Mouse (Mus musculus): Measurements from ENCODE around the gene Crct1. TPM values are rescaled to one million over a fixed set of nuclear protein-coding genes. Genes with fewer than 3 reads are reported as not detected.

Gene Crct1
- 3.1 and 3.9 TPM in 2 replicates for polyA plus RNA-seq (2012; rRNA removed)

DNA sequence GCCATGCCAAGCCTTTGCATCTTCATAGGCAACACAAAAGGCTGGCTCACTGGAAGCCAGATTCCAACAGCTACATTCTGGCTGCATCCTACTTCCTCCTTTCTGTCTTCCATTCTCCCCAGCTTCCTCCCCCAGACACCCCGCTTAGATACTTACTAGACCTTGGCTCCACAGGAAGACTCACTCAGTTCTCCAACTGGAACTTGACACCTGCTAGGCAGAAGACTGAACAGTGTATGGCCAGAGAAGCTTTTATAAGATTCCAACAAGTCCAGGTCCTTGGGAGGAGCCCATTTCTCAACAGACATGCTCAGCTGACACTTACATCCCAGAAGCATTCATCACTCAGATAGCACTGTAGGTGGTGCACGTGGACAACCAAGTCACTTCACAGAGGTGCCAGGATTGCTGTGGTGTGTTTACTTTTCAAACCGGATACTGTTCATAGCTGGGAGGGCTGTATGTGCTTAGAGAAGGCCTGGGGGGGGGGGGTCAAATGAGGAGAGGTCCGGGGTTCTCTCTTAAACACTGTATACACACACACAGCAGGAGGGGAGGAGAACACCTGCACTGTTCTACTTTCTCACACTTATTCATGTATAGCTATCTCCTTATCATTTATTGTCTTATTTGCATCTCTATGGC, at the start of gene Crct1:
TSS of gene Crct1 (minus strand) at position 228 of the 645 bp plus-strand sequence.
- no peaks in the 10 kb centered on the region for H3K4me1 ChIP-seq (replicated peaks; ENCODE audit: control insufficient read depth, insufficient read depth, low read length)
- 49% methylated on average over 4 of the region's 4 CpGs for WGBS
- H3K4me3 ChIP-seq (ENCODE audit: control insufficient read depth, insufficient read depth, low read length), result no peak within 1 kb of the TSS
- no peaks in the 10 kb centered on the region for H3K36me3 ChIP-seq (ENCODE audit: control insufficient read depth, insufficient read depth, low read length)
- TF ChIP-seq CTCF (IDR thresholded peaks at IDR 0.05; ENCODE audit: borderline replicate concordance, control insufficient read depth, extremely low read depth, insufficient read depth, low read length, poor library complexity) (no peak), POLR2A (IDR thresholded peaks at IDR 0.05; ENCODE audit: control insufficient read depth, extremely low read depth, insufficient read depth, low read length, poor library complexity) (no peak)
- H3K27me3 ChIP-seq (ENCODE audit: control insufficient read depth, insufficient read depth, low read length), result no peaks in the 10 kb centered on the region; the same call in 1 of the 2 replicates
- no peak for DNase-seq
- H3K27ac ChIP-seq (ENCODE audit: control insufficient read depth, insufficient read depth, low read length), result no peak within 1 kb of the TSS

DNA sequence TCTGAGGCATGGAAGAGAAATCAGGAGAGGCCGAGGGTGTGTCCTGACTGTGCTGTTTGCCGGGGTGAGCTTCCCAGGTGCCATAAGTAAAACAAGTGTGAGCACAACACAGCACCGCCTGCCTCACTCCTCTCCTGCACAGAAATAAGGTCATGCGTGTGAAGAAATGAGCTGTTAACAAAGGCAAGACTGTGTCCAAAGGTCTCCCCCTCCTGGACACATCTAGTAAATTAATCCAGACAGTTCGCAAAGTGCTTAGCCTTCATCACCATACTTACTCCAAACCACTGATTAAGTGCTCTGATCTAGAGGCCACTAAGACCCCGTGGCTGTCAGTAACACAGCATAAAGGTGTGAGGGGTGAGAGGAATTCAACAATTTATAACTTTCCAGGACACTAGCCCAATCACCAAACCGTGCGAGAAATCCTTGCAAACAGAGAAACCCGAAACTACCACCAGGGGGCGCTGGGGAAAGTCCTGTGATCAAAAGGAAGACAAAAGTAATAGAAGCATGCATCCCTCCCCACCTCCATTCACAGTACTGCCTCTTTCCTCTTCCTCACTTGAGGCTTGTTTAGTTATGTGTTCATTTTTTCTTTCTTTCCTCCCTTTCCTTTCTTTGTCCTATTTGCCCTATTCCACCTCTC, 37.5 kb upstream of the Crct1 start:
- no peak for DNase-seq
- TF ChIP-seq CTCF (IDR thresholded peaks at IDR 0.05; ENCODE audit: borderline replicate concordance, control insufficient read depth, extremely low read depth, insufficient read depth, low read length, poor library complexity), result no peak
- TF ChIP-seq POLR2A (IDR thresholded peaks at IDR 0.05; ENCODE audit: control insufficient read depth, extremely low read depth, insufficient read depth, low read length, poor library complexity), result no peak
- no peak overlapping the region for H3K27ac ChIP-seq (ENCODE audit: control insufficient read depth, insufficient read depth, low read length)
- H3K27me3 ChIP-seq (ENCODE audit: control insufficient read depth, insufficient read depth, low read length), result no peaks in the 10 kb centered on the region
- 71% methylated on average over 10 of the region's 10 CpGs for WGBS
- H3K4me3 ChIP-seq (ENCODE audit: control insufficient read depth, insufficient read depth, low read length), result no peak overlapping the region
- H3K36me3 ChIP-seq (ENCODE audit: control insufficient read depth, insufficient read depth, low read length), result no peaks in the 10 kb centered on the region
- no peaks in the 10 kb centered on the region for H3K4me1 ChIP-seq (replicated peaks; ENCODE audit: control insufficient read depth, insufficient read depth, low read length)

DNA sequence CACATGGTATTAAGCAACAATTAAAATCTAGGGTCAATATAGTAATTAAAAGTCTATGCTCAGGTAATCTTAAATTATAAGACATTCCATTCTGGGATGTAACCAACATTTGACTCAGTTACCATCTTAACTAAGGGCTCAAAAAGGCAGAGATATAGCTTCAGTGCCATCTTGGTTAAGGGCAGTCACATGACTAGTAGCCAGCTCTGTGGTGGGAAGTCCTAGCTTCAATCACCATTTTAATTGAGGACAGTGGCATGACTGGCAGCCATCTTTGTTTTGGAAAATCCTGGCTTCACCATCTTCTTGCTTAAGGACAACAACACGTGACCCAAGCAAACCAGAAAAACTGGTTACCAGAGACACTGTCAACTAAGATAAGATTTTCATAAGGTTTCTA, 34.7 kb upstream of the Crct1 start:
- no peaks in the 10 kb centered on the region for H3K36me3 ChIP-seq (ENCODE audit: control insufficient read depth, insufficient read depth, low read length)
- TF ChIP-seq CTCF (IDR thresholded peaks at IDR 0.05; ENCODE audit: borderline replicate concordance, control insufficient read depth, extremely low read depth, insufficient read depth, low read length, poor library complexity) (no peak), POLR2A (IDR thresholded peaks at IDR 0.05; ENCODE audit: control insufficient read depth, extremely low read depth, insufficient read depth, low read length, poor library complexity) (no peak)
- WGBS, result 90% methylated on average over 1 of the region's 1 CpGs
- no peaks in the 10 kb centered on the region for H3K27me3 ChIP-seq (ENCODE audit: control insufficient read depth, insufficient read depth, low read length)
- H3K27ac ChIP-seq (ENCODE audit: control insufficient read depth, insufficient read depth, low read length), result no peak overlapping the region
- H3K4me1 ChIP-seq (replicated peaks; ENCODE audit: control insufficient read depth, insufficient read depth, low read length), result no peaks in the 10 kb centered on the region
- H3K4me3 ChIP-seq (ENCODE audit: control insufficient read depth, insufficient read depth, low read length), result no peak overlapping the region
- DNase-seq, result no peak

DNA sequence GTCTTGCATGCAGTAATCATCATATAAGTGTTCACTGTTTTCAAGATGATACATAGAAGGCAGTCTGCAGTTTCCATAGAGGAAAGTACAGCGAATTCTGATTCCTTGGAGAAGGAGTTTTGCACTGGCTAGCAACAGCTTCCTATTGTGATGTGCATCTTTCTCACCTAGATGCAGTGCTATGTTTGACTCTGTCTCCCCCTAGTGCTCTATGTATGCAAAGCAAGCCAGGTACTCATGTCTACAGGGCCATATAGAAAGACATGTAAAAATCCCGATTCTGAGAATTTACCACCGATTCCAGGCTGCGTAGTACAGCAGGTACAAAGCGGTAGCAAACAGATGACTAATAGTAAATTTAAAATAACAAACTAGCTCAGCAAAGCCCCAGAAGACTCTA, 16.0 kb upstream of the Crct1 start:
- H3K27ac ChIP-seq (ENCODE audit: control insufficient read depth, insufficient read depth, low read length), result no peak overlapping the region
- no peaks in the 10 kb centered on the region for H3K27me3 ChIP-seq (ENCODE audit: control insufficient read depth, insufficient read depth, low read length)
- no peak overlapping the region for H3K4me3 ChIP-seq (ENCODE audit: control insufficient read depth, insufficient read depth, low read length)
- TF ChIP-seq POLR2A (IDR thresholded peaks at IDR 0.05; ENCODE audit: control insufficient read depth, extremely low read depth, insufficient read depth, low read length, poor library complexity), result no peak
- TF ChIP-seq CTCF (IDR thresholded peaks at IDR 0.05; ENCODE audit: borderline replicate concordance, control insufficient read depth, extremely low read depth, insufficient read depth, low read length, poor library complexity), result no peak
- WGBS, result 52% methylated on average over 5 of the region's 5 CpGs
- H3K36me3 ChIP-seq (ENCODE audit: control insufficient read depth, insufficient read depth, low read length), result no peaks in the 10 kb centered on the region
- no peaks in the 10 kb centered on the region for H3K4me1 ChIP-seq (replicated peaks; ENCODE audit: control insufficient read depth, insufficient read depth, low read length)
- no peak for DNase-seq

DNA sequence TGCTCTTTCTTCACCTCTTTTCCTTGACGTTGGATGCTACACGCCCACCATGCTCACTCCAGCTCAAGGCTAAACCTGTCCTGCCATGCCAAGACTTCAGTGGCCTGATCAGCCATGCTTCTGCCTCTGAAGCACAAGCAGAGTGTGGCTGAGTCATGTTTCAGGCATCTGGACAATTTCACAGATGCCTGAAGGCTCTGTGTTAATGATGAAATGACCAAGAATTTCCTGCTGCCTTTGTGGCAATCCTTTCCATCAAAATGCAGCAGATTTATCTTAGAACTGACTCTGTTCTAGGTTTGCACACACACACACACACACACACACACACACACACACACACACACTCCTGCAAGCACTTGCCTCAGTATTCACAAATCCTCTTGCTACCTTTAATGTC, 10.0 kb upstream of the Crct1 start:
- Histone ChIP-seq H3K27ac (ENCODE audit: control insufficient read depth, insufficient read depth, low read length) (no peak overlapping the region), H3K4me1 (replicated peaks; ENCODE audit: control insufficient read depth, insufficient read depth, low read length) (no peaks in the 10 kb centered on the region), H3K4me3 (ENCODE audit: control insufficient read depth, insufficient read depth, low read length) (no peak overlapping the region), H3K36me3 (ENCODE audit: control insufficient read depth, insufficient read depth, low read length) (no peaks in the 10 kb centered on the region), H3K27me3 (ENCODE audit: control insufficient read depth, insufficient read depth, low read length) (no peaks in the 10 kb centered on the region)
- TF ChIP-seq CTCF (IDR thresholded peaks at IDR 0.05; ENCODE audit: borderline replicate concordance, control insufficient read depth, extremely low read depth, insufficient read depth, low read length, poor library complexity) (no peak), POLR2A (IDR thresholded peaks at IDR 0.05; ENCODE audit: control insufficient read depth, extremely low read depth, insufficient read depth, low read length, poor library complexity) (no peak)
- DNase-seq, result no peak
- 94% methylated on average over 2 of the region's 2 CpGs for WGBS

DNA sequence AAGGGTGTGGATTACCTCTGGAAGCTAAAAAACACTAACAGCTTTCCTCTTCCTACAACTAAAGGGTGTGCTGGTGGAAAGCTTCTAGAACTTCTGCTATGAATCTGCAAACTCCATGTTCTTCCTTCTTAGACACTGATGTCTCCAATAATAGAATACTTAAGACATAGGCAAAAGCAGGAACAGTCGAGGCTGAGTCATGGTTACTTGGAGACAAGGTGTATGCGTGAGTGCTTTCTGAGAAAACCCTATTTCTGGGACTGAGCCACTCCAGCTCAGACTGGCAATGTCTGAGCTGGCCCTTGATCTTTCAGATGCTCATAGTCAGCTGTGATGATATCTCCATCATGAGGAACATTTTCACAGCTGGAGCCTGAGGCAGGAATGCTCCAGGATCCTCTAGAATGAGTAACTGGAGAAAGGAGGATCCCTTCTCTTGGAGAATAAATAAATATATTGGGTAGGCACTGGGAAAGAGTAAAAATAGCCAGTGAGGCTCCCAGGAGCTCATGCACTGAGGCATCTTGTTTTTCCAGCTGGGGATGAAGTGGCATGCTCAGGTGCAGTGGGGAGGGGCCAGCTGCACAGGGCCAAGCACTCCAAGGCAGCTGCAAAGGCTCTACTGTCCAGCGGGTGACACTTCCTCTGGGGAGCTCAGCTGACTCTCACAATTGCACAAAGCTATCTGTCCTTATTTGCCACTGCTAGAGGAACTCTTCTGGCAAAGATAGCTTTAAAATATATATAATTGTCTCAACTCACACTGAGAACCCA, 8.1 kb upstream of the Crct1 start:
- H3K27ac ChIP-seq (ENCODE audit: control insufficient read depth, insufficient read depth, low read length), result no peak overlapping the region
- no peak for TF ChIP-seq POLR2A (IDR thresholded peaks at IDR 0.05; ENCODE audit: control insufficient read depth, extremely low read depth, insufficient read depth, low read length, poor library complexity)
- no peak for TF ChIP-seq CTCF (IDR thresholded peaks at IDR 0.05; ENCODE audit: borderline replicate concordance, control insufficient read depth, extremely low read depth, insufficient read depth, low read length, poor library complexity)
- no peaks in the 10 kb centered on the region for H3K4me1 ChIP-seq (replicated peaks; ENCODE audit: control insufficient read depth, insufficient read depth, low read length)
- no peaks in the 10 kb centered on the region for H3K27me3 ChIP-seq (ENCODE audit: control insufficient read depth, insufficient read depth, low read length)
- H3K36me3 ChIP-seq (ENCODE audit: control insufficient read depth, insufficient read depth, low read length), result no peaks in the 10 kb centered on the region
- H3K4me3 ChIP-seq (ENCODE audit: control insufficient read depth, insufficient read depth, low read length), result no peak overlapping the region
- WGBS, result 75% methylated on average over 3 of the region's 3 CpGs
- no peak for DNase-seq
